16 mouse cellular contexts compared by ENCODE assay signal in the genomic region with DNA sequence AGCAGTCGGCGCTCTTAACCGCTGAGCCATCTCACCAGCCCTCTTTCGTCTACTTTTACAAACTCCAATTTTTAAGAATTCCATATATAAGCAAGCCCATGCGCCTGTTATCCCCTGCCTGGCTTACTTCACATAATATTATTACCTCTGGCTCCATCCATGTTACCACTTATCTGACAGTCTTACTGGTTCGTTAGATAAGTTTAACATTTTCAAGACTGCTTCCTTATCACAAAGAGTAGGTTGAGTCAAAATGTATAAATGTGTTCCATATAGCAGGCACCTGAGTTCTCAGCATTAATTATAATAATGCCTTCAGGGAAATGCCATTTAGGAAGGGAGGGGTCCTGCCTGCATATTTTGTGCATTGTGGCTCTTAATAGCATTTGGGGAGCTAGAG.
"Had no signal": no experiment of that assay in that cellular context is flagged by ENCODE, and none has a peak within 500 bp of the region (broad histone marks: within the 10 kb centered on the region; RNA-seq: fewer than 3 reads in every experiment).

No protein-coding gene starts in this region.

- H3K36me3 ChIP-seq: neural tube, embryonic 12.5 days; neural tube, embryonic 13.5 days; neural tube, embryonic 15.5 days; stomach, embryonic 15.5 days had no signal

- H3K9ac ChIP-seq: neural tube, embryonic 12.5 days; neural tube, embryonic 13.5 days; neural tube, embryonic 15.5 days; stomach, embryonic 15.5 days had no signal

- H3K27ac ChIP-seq: neural tube, embryonic 12.5 days; neural tube, embryonic 13.5 days; neural tube, embryonic 15.5 days; stomach, embryonic 15.5 days had no signal

- H3K4me3 ChIP-seq: neural tube, embryonic 12.5 days; neural tube, embryonic 13.5 days; neural tube, embryonic 15.5 days; stomach, embryonic 15.5 days had no signal

- H3K9me3 ChIP-seq: neural tube, embryonic 12.5 days; neural tube, embryonic 13.5 days; neural tube, embryonic 15.5 days; stomach, embryonic 15.5 days had no signal

- H3K4me2 ChIP-seq: neural tube, embryonic 12.5 days; neural tube, embryonic 13.5 days; neural tube, embryonic 15.5 days; stomach, embryonic 15.5 days had no signal

- H3K4me1 ChIP-seq: neural tube, embryonic 12.5 days; stomach, embryonic 15.5 days had no signal

- H3K27me3 ChIP-seq: neural tube, embryonic 12.5 days; neural tube, embryonic 13.5 days; neural tube, embryonic 15.5 days; stomach, embryonic 15.5 days had no signal

- DNase-seq: retina, postnatal 1 day; right cerebral cortex, adult 18-20 months; right cerebral cortex, postnatal 14 days; right cerebral cortex, postnatal 25 days; right cerebral cortex, postnatal 4 days; spleen, adult 18-20 months; thymus, adult 18-20 months; thymus, adult 2 months; thymus, postnatal 14 days; thymus, postnatal 25 days; thymus, postnatal 36 days; thymus, postnatal 4 days had no signal
